Mouse (Mus musculus): ENCODE measurements around the gene Bckdha. TPM values are rescaled to one million over a fixed set of nuclear protein-coding genes. Genes with fewer than 3 reads are reported as not detected.
A peak's percentile ranks its signal among the peaks of the same experiment; 100 is the strongest.

Gene Bckdha
- polyA plus RNA-seq, 1 experiment from 2014 or later: 45.1 TPM

DNA sequence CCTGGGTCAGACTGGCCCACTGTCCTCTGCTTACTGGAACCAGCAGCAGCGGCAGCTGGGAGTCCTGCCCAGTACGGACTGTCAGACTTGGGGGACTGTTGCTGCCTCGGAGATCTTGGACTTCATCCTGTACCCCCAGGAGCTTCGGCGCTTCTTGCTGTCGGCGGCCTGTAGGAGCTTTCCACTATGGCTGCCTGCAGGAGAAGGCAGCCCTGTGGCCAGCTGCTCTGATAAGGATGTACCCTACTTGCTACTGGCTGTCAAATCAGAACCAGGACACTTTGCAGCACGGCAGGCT lies 30.5 kb downstream of the Bckdha start:
- Histone ChIP-seq H3K4me1 (ENCODE audit: control insufficient read depth, insufficient read depth, low read length) (no peaks in the 10 kb centered on the region), H3K9me3 (replicated peaks; ENCODE audit: control insufficient read depth, low read length) (no peaks in the 10 kb centered on the region), H3K4me2 (ENCODE audit: low read depth, low read length) (peak overlapping the region; percentile 68), H3K4me3 (ENCODE audit: low read depth, low read length) (no peak overlapping the region), H3K27ac (replicated peaks; ENCODE audit: low read depth, low read length) (no peak overlapping the region), H3K36me3 (replicated peaks; ENCODE audit: control insufficient read depth, insufficient read depth, low read depth, low read length) (no peaks in the 10 kb centered on the region), H3K27me3 (ENCODE audit: control insufficient read depth, insufficient read depth, low read length) (no peaks in the 10 kb centered on the region; the same call in 1 of the 2 replicates), H3K9ac (replicated peaks; ENCODE audit: low read length) (no peak overlapping the region; the same call in 1 of the 2 replicates)
- 53% methylated on average over 8 of the region's 8 CpGs for WGBS
- ATAC-seq (replicated peaks; ENCODE audit: insufficient number of reproducible peaks, low FRiP score, low TSS enrichment, low read depth) (no peak), DNase-seq (ENCODE audit: low spot score) (no peak)

GRCm38 (mm10) chr7:25627431-25628322 lies 31.1 kb downstream of the Bckdha start:
- Histone ChIP-seq H3K9ac (replicated peaks; ENCODE audit: low read length) (peak overlapping the region; percentile 43), H3K4me3 (ENCODE audit: low read depth, low read length) (peak overlapping the region; percentile 20), H3K27ac (replicated peaks; ENCODE audit: low read depth, low read length) (no peak overlapping the region), H3K4me1 (ENCODE audit: control insufficient read depth, insufficient read depth, low read length) (no peaks in the 10 kb centered on the region), H3K4me2 (ENCODE audit: low read depth, low read length) (peak overlapping the region; percentile 68), H3K36me3 (replicated peaks; ENCODE audit: control insufficient read depth, insufficient read depth, low read depth, low read length) (no peaks in the 10 kb centered on the region), H3K27me3 (ENCODE audit: control insufficient read depth, insufficient read depth, low read length) (no peaks in the 10 kb centered on the region; the same call in 1 of the 2 replicates), H3K9me3 (replicated peaks; ENCODE audit: control insufficient read depth, low read length) (no peaks in the 10 kb centered on the region)
- ATAC-seq (replicated peaks; ENCODE audit: insufficient number of reproducible peaks, low FRiP score, low TSS enrichment, low read depth) (no peak), DNase-seq (ENCODE audit: low spot score) (peak; percentile 61)
- 18% methylated on average over 37 of the region's 38 CpGs for WGBS

DNA sequence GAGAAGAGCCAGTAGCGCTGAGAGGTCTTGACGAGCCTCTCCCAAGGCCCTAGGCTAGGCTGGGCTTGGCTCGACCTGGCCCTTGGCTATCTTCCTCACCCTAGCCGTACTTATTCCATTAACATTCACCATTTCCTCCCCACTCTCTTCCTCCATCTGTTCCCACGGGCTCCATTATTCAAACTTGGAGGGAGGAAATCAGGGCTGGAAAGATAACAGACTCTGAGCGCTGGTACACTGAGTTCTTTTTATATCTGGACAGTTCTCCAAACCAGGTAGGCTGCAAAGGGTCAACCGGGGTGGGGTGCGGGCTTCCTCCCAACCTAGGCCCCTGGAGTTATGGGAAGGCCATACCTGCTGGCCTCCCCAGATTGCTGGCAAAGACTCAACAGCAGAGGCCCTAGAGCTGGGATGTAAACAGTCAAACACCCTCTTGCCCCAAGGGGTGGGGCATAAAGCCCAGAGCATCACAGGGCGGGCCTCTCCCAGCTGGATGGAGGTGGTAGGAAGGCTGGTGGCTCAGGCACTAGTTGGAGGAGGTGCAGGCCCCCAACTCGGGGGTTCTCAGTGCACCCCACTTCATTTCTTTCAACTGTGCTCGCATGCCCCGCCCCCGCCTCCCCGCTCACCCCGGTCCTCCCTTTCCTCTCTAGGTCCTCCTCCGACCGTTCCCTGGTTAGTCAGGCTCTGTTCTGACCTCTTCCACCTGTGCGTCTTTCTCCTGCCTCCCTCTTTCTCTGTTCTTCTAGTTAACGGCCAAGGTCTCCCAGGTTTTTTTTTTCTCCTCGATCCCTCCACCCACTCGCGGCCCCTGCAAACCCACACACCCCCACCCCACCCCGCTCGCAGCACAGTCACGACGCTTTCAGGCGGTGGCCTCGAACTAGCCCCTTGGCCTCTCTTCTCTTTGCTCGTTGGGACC lies 32.0 kb downstream of the Bckdha start, which contains the start of gene B3gnt8:
B3gnt8 (plus strand) TSS at position 146 of the 922 bp plus-strand sequence.
- no peaks in the 10 kb centered on the region; the same call in 1 of the 2 replicates for H3K27me3 ChIP-seq (ENCODE audit: control insufficient read depth, insufficient read depth, low read length)
- no peaks in the 10 kb centered on the region; the same call in 1 of the 2 replicates for H3K36me3 ChIP-seq (replicated peaks; ENCODE audit: control insufficient read depth, insufficient read depth, low read depth, low read length)
- H3K27ac ChIP-seq (replicated peaks; ENCODE audit: low read depth, low read length): no peak within 1 kb of the TSS

DNA sequence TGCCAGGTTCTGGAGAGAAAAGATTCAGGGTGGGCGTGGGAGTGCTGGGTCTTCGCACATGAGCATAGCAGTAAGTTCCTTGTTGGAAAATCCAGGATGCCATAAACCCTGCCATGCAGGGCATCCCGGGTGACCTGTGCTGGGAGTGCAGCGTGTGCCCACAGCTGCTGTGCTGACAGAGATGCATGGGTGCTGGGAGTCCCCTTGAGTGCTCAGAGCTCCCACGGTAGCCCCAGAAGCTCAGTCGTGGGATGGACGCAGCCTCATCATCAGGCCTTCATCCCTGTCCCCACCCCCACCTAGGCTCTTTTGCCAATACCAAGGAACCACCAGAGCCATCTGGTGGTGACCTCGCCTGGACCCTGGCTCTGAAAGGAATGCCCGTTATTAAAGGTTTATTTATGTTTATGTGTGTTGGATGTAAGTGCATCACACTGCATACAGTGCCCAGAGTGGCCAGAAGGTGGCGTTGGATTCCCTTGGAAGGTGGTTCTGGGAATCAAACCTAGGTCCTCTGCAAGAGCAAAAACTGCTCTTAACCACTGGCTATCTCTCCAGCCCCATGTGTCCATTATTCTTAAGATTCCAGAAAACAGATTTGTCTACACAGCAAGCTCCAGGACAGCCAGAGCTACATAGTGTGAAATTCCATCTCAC lies 33.1 kb downstream of the Bckdha start:
- 80% methylated on average over 10 of the region's 10 CpGs for WGBS
- peak; percentile 35 for DNase-seq (ENCODE audit: low spot score)

More for the DNA sequence above, 32.0 kb downstream of the Bckdha start, which contains the start of gene B3gnt8:
- peak; percentile 33; the same call in 1 of the 2 replicates for ATAC-seq (replicated peaks; ENCODE audit: insufficient number of reproducible peaks, low FRiP score, low TSS enrichment, low read depth)
- Histone ChIP-seq H3K9me3 (replicated peaks; ENCODE audit: control insufficient read depth, low read length) (no peaks in the 10 kb centered on the region), H3K4me1 (ENCODE audit: control insufficient read depth, insufficient read depth, low read length) (no peaks in the 10 kb centered on the region), H3K9ac (replicated peaks; ENCODE audit: low read length) (peak within 1 kb of the TSS; percentile 43), H3K4me3 (ENCODE audit: low read depth, low read length) (peak within 1 kb of the TSS; percentile 20), H3K4me2 (ENCODE audit: low read depth, low read length) (peak within 1 kb of the TSS; percentile 68)
- 18% methylated on average over 29 of the region's 29 CpGs for WGBS
- DNase-seq (ENCODE audit: low spot score): no peak

DNA sequence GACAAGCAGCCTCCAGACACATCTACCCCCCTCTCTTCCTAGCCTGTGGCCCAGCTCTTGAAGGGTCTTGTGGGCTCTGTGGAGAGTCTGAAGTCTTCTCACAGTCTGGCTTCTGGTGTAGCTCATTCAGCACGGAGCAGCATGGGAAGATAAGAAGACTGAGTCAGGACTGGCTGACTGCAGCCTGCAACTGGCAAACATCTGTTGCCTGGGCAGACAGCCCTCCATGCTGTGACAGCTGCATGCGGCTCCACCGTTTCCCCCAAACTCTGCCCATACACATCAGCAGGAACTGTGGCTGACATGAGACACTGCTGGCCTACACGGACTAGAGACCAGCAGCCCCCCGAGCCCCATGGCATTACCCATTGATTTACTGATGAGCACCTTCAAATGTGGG lies 33.9 kb downstream of the Bckdha start:
- Histone ChIP-seq H3K27ac (replicated peaks; ENCODE audit: low read depth, low read length) (no peak overlapping the region), H3K4me1 (ENCODE audit: control insufficient read depth, insufficient read depth, low read length) (no peaks in the 10 kb centered on the region), H3K4me3 (ENCODE audit: low read depth, low read length) (no peak overlapping the region), H3K4me2 (ENCODE audit: low read depth, low read length) (no peak overlapping the region), H3K9me3 (replicated peaks; ENCODE audit: control insufficient read depth, low read length) (no peaks in the 10 kb centered on the region), H3K9ac (replicated peaks; ENCODE audit: low read length) (no peak overlapping the region), H3K36me3 (replicated peaks; ENCODE audit: control insufficient read depth, insufficient read depth, low read depth, low read length) (no peaks in the 10 kb centered on the region; the same call in 1 of the 2 replicates), H3K27me3 (ENCODE audit: control insufficient read depth, insufficient read depth, low read length) (no peaks in the 10 kb centered on the region; the same call in 1 of the 2 replicates)
- ATAC-seq (replicated peaks; ENCODE audit: insufficient number of reproducible peaks, low FRiP score, low TSS enrichment, low read depth) (no peak), DNase-seq (ENCODE audit: low spot score) (no peak)
- WGBS: 82% methylated on average over 5 of the region's 5 CpGs

More for the DNA sequence above, 33.1 kb downstream of the Bckdha start:
- no peak overlapping the region for H3K4me2 ChIP-seq (ENCODE audit: low read depth, low read length)
- no peak for ATAC-seq (replicated peaks; ENCODE audit: insufficient number of reproducible peaks, low FRiP score, low TSS enrichment, low read depth)
- H3K4me3 ChIP-seq (ENCODE audit: low read depth, low read length): no peak overlapping the region
- no peak overlapping the region for H3K27ac ChIP-seq (replicated peaks; ENCODE audit: low read depth, low read length)
- H3K4me1 ChIP-seq (ENCODE audit: control insufficient read depth, insufficient read depth, low read length): no peaks in the 10 kb centered on the region
- no peaks in the 10 kb centered on the region; the same call in 1 of the 2 replicates for H3K27me3 ChIP-seq (ENCODE audit: control insufficient read depth, insufficient read depth, low read length)
- no peaks in the 10 kb centered on the region for H3K9me3 ChIP-seq (replicated peaks; ENCODE audit: control insufficient read depth, low read length)
- H3K36me3 ChIP-seq (replicated peaks; ENCODE audit: control insufficient read depth, insufficient read depth, low read depth, low read length): no peaks in the 10 kb centered on the region; the same call in 1 of the 2 replicates
- no peak overlapping the region for H3K9ac ChIP-seq (replicated peaks; ENCODE audit: low read length)

DNA sequence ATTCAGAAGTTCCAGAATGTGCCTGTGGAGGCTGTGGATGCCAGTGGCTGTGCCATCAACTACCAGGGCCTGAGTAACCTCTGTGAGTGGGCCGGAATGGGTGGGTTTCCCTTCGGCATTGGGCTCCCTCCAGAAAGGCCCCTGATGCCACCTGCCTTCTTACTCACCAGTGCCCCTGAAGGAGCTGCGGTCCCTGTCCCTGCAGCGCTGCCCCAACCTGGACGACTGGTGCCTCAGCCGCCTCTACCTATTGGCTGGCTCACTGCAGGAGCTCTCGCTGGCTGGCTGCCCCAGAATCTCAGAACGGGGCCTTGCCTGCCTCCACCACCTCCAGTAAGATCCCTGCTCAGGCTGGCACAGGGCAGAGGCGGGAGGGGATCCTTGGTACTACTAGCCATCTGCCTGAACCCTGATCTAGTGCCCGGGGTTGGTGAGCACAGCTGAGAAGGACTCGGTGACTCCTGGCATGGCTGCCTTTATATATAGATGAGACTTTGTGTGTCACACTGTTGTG lies 34.9 kb downstream of the Bckdha start:
- WGBS: 90% methylated on average over 11 of the region's 11 CpGs
- no peak for DNase-seq (ENCODE audit: low spot score)
- H3K9me3 ChIP-seq (replicated peaks; ENCODE audit: control insufficient read depth, low read length): no peaks in the 10 kb centered on the region
- no peak overlapping the region for H3K4me3 ChIP-seq (ENCODE audit: low read depth, low read length)
- H3K9ac ChIP-seq (replicated peaks; ENCODE audit: low read length): no peak overlapping the region
- no peak overlapping the region for H3K4me2 ChIP-seq (ENCODE audit: low read depth, low read length)
- H3K27me3 ChIP-seq (ENCODE audit: control insufficient read depth, insufficient read depth, low read length): no peaks in the 10 kb centered on the region; the same call in 1 of the 2 replicates
- no peak for ATAC-seq (replicated peaks; ENCODE audit: insufficient number of reproducible peaks, low FRiP score, low TSS enrichment, low read depth)
- no peak overlapping the region for H3K27ac ChIP-seq (replicated peaks; ENCODE audit: low read depth, low read length)
- H3K4me1 ChIP-seq (ENCODE audit: control insufficient read depth, insufficient read depth, low read length): no peaks in the 10 kb centered on the region
- no peaks in the 10 kb centered on the region; the same call in 1 of the 2 replicates for H3K36me3 ChIP-seq (replicated peaks; ENCODE audit: control insufficient read depth, insufficient read depth, low read depth, low read length)

DNA sequence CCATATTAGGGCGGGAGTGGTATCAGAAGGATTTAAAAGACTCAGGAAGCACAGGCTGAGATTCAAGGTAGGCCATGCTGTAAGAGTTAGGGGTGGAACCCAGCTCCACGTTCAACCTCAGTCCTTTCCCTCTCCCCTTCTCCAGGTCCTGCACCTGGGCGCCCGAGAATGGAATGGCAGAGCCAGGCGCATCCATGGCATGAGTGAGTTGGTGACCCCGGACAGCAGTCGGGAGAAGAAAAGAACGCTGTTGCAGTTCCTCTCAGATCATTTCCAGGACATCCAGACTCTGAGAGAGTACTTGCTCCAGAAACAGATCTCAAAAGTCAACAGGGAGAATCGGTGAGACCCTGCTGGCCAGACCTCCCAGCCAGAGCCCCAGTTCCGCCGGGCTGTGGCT lies 38.0 kb downstream of the Bckdha start:
- no peaks in the 10 kb centered on the region for H3K4me1 ChIP-seq (ENCODE audit: control insufficient read depth, insufficient read depth, low read length)
- no peaks in the 10 kb centered on the region for H3K27me3 ChIP-seq (ENCODE audit: control insufficient read depth, insufficient read depth, low read length)
- no peak overlapping the region for H3K9ac ChIP-seq (replicated peaks; ENCODE audit: low read length)
- no peak overlapping the region for H3K4me3 ChIP-seq (ENCODE audit: low read depth, low read length)
- no peaks in the 10 kb centered on the region for H3K9me3 ChIP-seq (replicated peaks; ENCODE audit: control insufficient read depth, low read length)
- ATAC-seq (replicated peaks; ENCODE audit: insufficient number of reproducible peaks, low FRiP score, low TSS enrichment, low read depth): no peak
- 93% methylated on average over 11 of the region's 11 CpGs for WGBS
- no peak overlapping the region for H3K27ac ChIP-seq (replicated peaks; ENCODE audit: low read depth, low read length)
- no peak for DNase-seq (ENCODE audit: low spot score)
- no peaks in the 10 kb centered on the region; the same call in 1 of the 2 replicates for H3K36me3 ChIP-seq (replicated peaks; ENCODE audit: control insufficient read depth, insufficient read depth, low read depth, low read length)
- H3K4me2 ChIP-seq (ENCODE audit: low read depth, low read length): no peak overlapping the region
